Mouse (Mus musculus) liver, postnatal 0 days (tissue): ENCODE measurements around the gene Acads. TPM values are rescaled to one million over a fixed set of nuclear protein-coding genes. Genes with fewer than 3 reads are reported as not detected.

Source experiments
- ATAC-seq: fragments of 200-750 bp; cut with Nextera tagmentation; 2 replicates; pipeline ENCODE4 v1.8.0; 2017; ENCODE audit warnings: mild to moderate bottlenecking, moderate library complexity
- DNase-seq: peaks from one replicate; pipeline ENCODE4 v3.0.0-alpha.2; 2016
- H3K27ac ChIP-seq: fragments of 300-500 bp; sonication (generic); 2 replicates; pipeline ENCODE4 v1.5.1; 2014; ENCODE audit warnings: antibody characterized with exemption, moderate library complexity, mild to moderate bottlenecking, low read depth
- H3K27me3 ChIP-seq: fragments of 300-500 bp; sonication (generic); 2 replicates; pipeline ENCODE4 v1.6.1; 2014; ENCODE audit warnings: low read length, control low read depth, mixed read lengths; ENCODE audit not compliant: insufficient read depth
- H3K36me3 ChIP-seq: fragments of 300-500 bp; sonication (generic); replicated peaks from 2 replicates; pipeline ENCODE4 v1.6.1; 2014; ENCODE audit warnings: mild to moderate bottlenecking, control low read depth, low read length, moderate library complexity, mixed read lengths; ENCODE audit not compliant: insufficient read depth
- H3K4me1 ChIP-seq: fragments of 300-500 bp; sonication (generic); 2 replicates; pipeline ENCODE4 v1.6.1; 2014; ENCODE audit warnings: antibody characterized with exemption, mild to moderate bottlenecking, control low read depth; ENCODE audit not compliant: insufficient read depth
- H3K4me2 ChIP-seq: fragments of 300-500 bp; sonication (generic); 2 replicates; pipeline ENCODE4 v1.6.1; 2014; ENCODE audit warnings: low read depth, mild to moderate bottlenecking, low read length, moderate library complexity, mixed read lengths
- H3K4me3 ChIP-seq: fragments of 300-500 bp; sonication (generic); 2 replicates; pipeline ENCODE4 v1.5.1; 2014; ENCODE audit warnings: low read depth, low read length
- H3K9ac ChIP-seq: fragments of 300-500 bp; sonication (generic); replicated peaks from 2 replicates; pipeline ENCODE4 v1.6.1; 2014; ENCODE audit warnings: mild to moderate bottlenecking, moderate library complexity
- H3K9me3 ChIP-seq: fragments of 300-500 bp; sonication (generic); 2 replicates; pipeline ENCODE4 v1.6.1; 2016; ENCODE audit warnings: mild to moderate bottlenecking, control low read depth, low read length, mixed read lengths
- CTCF ChIP-seq: sonication (generic); IDR thresholded peaks from 2 replicates; pipeline ENCODE4 v1.5.1; 2016; ENCODE audit warnings: antibody characterized with exemption, low read depth
- EP300 ChIP-seq: IDR thresholded peaks from 2 replicates; pipeline ENCODE4 v1.6.1; 2016; ENCODE audit warnings: antibody characterized with exemption, low read depth, mild to moderate bottlenecking
- WGBS: fragments of 180-500 bp; shearing (Covaris S2); extraction: QIAGEN DNeasy Blood & Tissue Kit; methylation state at CpG from one replicate; pipeline ENCODE4 v1.1.7; 2014; ENCODE audit not compliant: insufficient replicate concordance; 5-methylcytosine and 5-hydroxymethylcytosine counted together
- polyA plus RNA-seq: library from polyadenylated mRNA; unstranded; fragments of >200 nt; fragmentation: Nextera tagmentation; extraction: Ambion mirVana; gene quantifications from 2 replicates; pipeline ENCODE4 v1.2.1, GENCODE M21; 2015

Gene Acads
- polyA plus RNA-seq, 1 experiment from 2014 or later, result 93.4 TPM

DNA sequence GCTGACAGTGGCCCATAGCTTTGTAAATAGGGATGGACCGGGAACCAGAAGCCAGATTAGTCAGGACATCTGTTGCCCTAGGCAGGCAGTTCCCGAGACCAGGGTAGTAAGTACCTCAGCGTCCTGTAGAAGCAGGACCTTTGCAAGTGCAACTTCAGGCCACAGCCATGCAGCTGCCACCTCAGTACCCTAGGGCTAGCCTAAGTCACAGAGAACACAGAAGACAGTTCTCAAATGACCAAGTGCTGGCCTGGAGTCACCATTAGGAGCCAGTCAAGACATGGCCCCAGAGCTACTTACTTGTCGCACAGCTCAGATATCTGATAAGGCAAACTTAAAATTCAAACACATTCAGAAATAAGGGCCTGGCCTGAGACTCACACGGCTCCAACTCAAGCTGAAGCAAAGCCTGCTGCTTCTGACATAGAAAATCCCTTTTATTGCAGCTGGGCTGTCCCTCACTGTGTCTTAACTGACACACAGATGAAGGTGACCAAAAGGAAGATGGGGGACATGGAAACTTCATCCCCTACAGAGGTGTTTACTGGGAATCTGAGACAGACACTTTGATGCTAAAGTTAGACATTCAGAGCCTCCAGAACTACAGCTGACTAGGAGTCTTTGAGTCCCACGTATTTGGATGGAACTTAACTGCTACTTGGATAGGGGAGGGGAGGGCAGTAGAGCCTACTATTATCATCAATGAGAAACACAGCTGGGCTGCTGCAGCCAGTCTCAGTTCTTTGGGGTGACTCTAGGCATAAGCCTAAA lies 27.0 kb upstream of the Acads start:
- no peak for TF ChIP-seq CTCF
- no peak for TF ChIP-seq EP300
- Histone ChIP-seq H3K9ac (no peak overlapping the region), H3K4me2 (no peak overlapping the region), H3K36me3 (peaks cover 46% of the 10 kb centered on the region), H3K4me3 (no peak overlapping the region), H3K27ac (no peak overlapping the region), H3K27me3 (no peaks in the 10 kb centered on the region), H3K9me3 (no peaks in the 10 kb centered on the region), H3K4me1 (peaks cover 7% of the 10 kb centered on the region; the same call in 1 of the 2 replicates)
- 80% methylated on average over 6 of the region's 6 CpGs for WGBS
- ATAC-seq (no peak), DNase-seq (no peak)

DNA sequence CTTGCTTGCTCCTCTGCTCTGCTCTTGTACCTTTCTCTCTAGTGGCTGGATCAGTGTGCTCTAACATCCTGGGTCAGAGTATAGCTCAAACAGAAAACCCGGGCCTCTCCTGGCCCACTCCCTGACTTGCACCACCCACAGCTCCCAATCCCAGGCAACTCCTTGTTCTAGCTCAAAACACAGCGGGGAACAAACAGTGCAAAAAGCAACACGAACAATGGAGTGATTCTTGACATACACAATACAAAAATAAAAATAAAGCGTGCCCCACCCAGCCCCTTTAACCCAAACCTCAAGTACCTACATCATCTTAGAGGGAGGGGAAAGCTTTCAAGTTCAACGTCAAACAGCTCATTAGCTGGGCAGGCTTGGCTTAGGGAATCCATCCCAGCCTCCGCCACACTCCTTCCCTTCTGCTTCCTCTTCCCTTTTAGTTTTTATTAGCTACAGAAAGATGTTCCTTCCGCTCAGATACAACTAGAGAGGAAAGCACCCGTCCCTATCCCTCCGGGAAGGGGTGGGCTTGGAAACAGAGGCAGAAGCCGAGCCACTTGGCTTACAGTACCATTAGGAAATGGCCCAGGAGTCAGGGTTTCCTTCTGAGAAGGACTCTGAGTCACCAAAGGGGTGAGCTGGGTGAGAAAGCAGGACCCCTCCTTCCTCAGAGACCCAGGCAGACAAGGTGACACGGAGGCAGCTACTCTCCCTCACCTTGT lies 26.3 kb upstream of the Acads start:
- H3K4me3 ChIP-seq, result no peak overlapping the region
- no peak overlapping the region for H3K4me2 ChIP-seq
- no peak overlapping the region for H3K9ac ChIP-seq
- no peak for DNase-seq
- no peak overlapping the region for H3K27ac ChIP-seq
- no peak for ATAC-seq
- no peak for TF ChIP-seq EP300
- TF ChIP-seq CTCF, result no peak
- H3K9me3 ChIP-seq, result no peaks in the 10 kb centered on the region
- WGBS, result 74% methylated on average over 11 of the region's 11 CpGs
- H3K4me1 ChIP-seq, result peaks cover under 1% of the 10 kb centered on the region; the same call in 1 of the 2 replicates
- H3K36me3 ChIP-seq, result peaks cover 39% of the 10 kb centered on the region
- no peaks in the 10 kb centered on the region for H3K27me3 ChIP-seq

DNA sequence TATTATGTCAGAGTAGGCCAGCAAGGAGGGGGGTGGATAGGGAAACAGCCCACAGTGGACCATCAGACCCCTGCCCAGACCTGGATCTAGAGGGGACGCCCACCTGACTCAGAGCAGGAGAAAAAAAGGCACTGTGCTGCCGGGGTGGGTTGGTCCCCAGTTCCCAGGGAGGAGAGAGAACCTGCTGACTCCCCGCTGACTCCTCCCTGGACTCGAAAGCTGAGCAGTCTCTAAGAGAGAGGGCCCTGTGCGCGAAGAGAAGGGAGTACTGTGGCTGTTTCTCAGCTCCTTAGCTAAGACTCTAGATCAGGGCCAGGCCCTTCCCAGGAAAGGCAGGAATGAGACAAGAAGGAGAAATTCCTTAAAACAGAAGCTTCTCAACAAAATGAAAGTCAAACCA lies 25.3 kb upstream of the Acads start:
- TF ChIP-seq CTCF (no peak), EP300 (no peak)
- H3K9me3 ChIP-seq, result no peaks in the 10 kb centered on the region
- 73% methylated on average over 6 of the region's 6 CpGs for WGBS
- no peak for DNase-seq
- H3K27ac ChIP-seq, result no peak overlapping the region
- H3K4me3 ChIP-seq, result no peak overlapping the region
- ATAC-seq, result no peak
- H3K4me2 ChIP-seq, result no peak overlapping the region
- no peaks in the 10 kb centered on the region for H3K4me1 ChIP-seq
- no peak overlapping the region for H3K9ac ChIP-seq
- H3K36me3 ChIP-seq, result peaks cover 34% of the 10 kb centered on the region
- no peaks in the 10 kb centered on the region for H3K27me3 ChIP-seq

DNA sequence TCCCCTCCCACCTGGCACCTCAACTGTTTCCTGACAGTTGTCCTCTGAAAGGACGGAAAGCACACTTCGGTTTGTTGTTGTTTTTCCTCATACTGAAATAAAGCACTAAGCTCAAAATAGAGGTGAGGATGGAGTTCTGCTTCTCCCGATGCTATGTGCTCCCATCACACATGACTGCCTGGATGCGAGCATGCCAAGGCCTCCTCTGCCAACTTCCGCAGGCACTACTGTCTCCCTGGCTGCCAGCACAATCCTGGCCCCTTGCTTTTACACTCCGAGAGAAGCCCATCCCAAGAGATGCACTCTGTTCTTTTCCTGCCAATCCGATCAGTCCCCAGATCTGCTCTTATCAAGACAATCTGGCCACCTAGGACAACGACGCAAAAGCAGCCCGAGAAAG lies 24.4 kb upstream of the Acads start:
- no peak for ATAC-seq
- Histone ChIP-seq H3K4me2 (no peak overlapping the region), H3K9me3 (no peaks in the 10 kb centered on the region), H3K4me1 (no peaks in the 10 kb centered on the region), H3K4me3 (no peak overlapping the region), H3K36me3 (peaks cover 34% of the 10 kb centered on the region), H3K9ac (no peak overlapping the region), H3K27ac (no peak overlapping the region), H3K27me3 (no peaks in the 10 kb centered on the region)
- no peak for DNase-seq
- 78% methylated on average over 10 of the region's 10 CpGs for WGBS
- TF ChIP-seq CTCF, result no peak
- no peak for TF ChIP-seq EP300

DNA sequence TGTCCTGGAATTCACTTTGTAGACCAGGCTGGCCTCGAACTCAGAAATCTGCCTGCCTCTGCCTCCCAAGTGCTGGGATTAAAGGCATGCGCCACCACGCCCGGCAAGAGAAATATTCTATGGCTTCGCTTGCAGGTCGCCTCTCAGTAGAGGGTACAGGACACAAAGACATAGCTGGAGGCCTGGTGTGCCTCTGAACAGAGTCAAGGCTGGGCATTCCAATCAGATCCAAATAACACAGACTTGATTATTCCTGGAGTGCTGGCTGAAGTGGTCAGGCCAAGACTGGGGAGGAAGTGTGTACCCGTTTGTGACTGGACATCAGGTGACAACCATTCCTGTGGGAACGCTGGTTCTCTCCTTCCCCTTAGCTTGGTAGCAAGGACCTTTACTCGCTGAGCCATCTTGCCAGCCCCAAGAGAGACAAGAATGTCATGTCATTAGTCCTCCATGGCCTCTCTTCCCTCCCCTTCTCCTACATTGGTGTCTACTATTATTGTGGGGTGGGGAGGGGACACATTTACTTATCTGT lies 23.1 kb upstream of the Acads start:
- 82% methylated on average over 9 of the region's 9 CpGs for WGBS
- DNase-seq, result no peak
- no peak overlapping the region for H3K27ac ChIP-seq
- TF ChIP-seq CTCF, result no peak
- TF ChIP-seq EP300, result no peak
- no peak for ATAC-seq
- H3K27me3 ChIP-seq, result no peaks in the 10 kb centered on the region
- H3K36me3 ChIP-seq, result peaks cover 20% of the 10 kb centered on the region
- no peaks in the 10 kb centered on the region for H3K9me3 ChIP-seq
- H3K9ac ChIP-seq, result no peak overlapping the region
- H3K4me2 ChIP-seq, result no peak overlapping the region
- no peaks in the 10 kb centered on the region for H3K4me1 ChIP-seq
- no peak overlapping the region for H3K4me3 ChIP-seq

DNA sequence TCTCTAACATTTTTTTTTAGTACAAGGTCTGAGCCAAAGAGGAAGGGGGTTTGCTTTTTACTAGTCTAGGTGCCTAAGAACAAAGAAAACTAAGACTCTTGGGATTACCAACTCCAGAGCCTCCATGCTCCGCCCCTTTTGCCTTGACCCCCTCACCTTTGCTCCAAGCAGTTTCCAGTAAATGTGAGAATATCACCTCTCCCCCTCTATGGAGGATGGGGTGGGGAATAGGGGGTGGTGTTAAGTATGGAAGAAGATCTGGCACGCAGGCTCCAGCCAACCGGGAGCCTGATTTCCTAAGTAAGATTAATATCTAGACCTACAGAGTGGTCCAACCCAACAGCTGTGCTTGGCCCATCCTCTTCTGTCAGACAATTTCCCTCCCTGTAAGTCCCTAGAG lies 21.6 kb upstream of the Acads start:
- no peak for DNase-seq
- TF ChIP-seq EP300, result no peak
- no peak for TF ChIP-seq CTCF
- H3K27me3 ChIP-seq, result no peaks in the 10 kb centered on the region
- H3K4me1 ChIP-seq, result no peaks in the 10 kb centered on the region
- 54% methylated on average over 3 of the region's 3 CpGs for WGBS
- H3K9ac ChIP-seq, result no peak overlapping the region
- no peak overlapping the region for H3K4me2 ChIP-seq
- no peak for ATAC-seq
- H3K4me3 ChIP-seq, result no peak overlapping the region
- H3K27ac ChIP-seq, result no peak overlapping the region
- peaks cover 10% of the 10 kb centered on the region; the same call in 1 of the 2 replicates for H3K36me3 ChIP-seq
- no peaks in the 10 kb centered on the region for H3K9me3 ChIP-seq
